Mouse (Mus musculus) hindbrain, postnatal 0 days (tissue): Measurements from ENCODE around the gene Nt5dc1. TPM values are rescaled to one million over a fixed set of nuclear protein-coding genes. Genes with fewer than 3 reads are reported as not detected.
A peak's percentile ranks its signal among the peaks of the same experiment; 100 is the strongest.

Experiments used
- ATAC-seq: fragments of 200-750 bp; cut with Nextera tagmentation; 2 replicates; pipeline ENCODE4 v1.8.0; 2017; ENCODE audit warnings: mild to moderate bottlenecking, moderate TSS enrichment, moderate library complexity
- DNase-seq: peaks from one replicate; pipeline ENCODE4 v3.0.0-alpha.2; 2015; ENCODE audit warnings: low spot score
- H3K27ac ChIP-seq: fragments of 300-500 bp; sonication (generic); 2 replicates; pipeline ENCODE4 v1.5.1; 2014; ENCODE audit warnings: mild to moderate bottlenecking
- H3K27me3 ChIP-seq: fragments of 300-500 bp; sonication (generic); 2 replicates; pipeline ENCODE4 v1.6.1; 2014; ENCODE audit warnings: low read length, mixed read lengths; ENCODE audit not compliant: insufficient read depth
- H3K36me3 ChIP-seq: fragments of 300-500 bp; sonication (generic); 2 replicates; pipeline ENCODE4 v1.6.1; 2014; ENCODE audit warnings: low read length, mixed read lengths; ENCODE audit not compliant: insufficient read depth
- H3K4me1 ChIP-seq: fragments of 300-500 bp; sonication (generic); 2 replicates; pipeline ENCODE4 v1.6.1; 2014; ENCODE audit warnings: antibody characterized with exemption, low read length, mixed read lengths; ENCODE audit not compliant: insufficient read depth
- H3K4me2 ChIP-seq: fragments of 300-500 bp; sonication (generic); 2 replicates; pipeline ENCODE4 v1.6.1; 2014; ENCODE audit warnings: low read depth, mild to moderate bottlenecking, low read length, moderate library complexity, mixed read lengths
- H3K4me3 ChIP-seq: fragments of 300-500 bp; sonication (generic); 2 replicates; pipeline ENCODE4 v1.5.1; 2014; ENCODE audit warnings: low read length
- H3K9ac ChIP-seq: fragments of 300-500 bp; sonication (generic); replicated peaks from 2 replicates; pipeline ENCODE4 v1.6.1; 2014; ENCODE audit warnings: mild to moderate bottlenecking, low read length, moderate library complexity, mixed read lengths
- H3K9me3 ChIP-seq: fragments of 300-500 bp; sonication (generic); 2 replicates; pipeline ENCODE4 v1.6.1; 2016; ENCODE audit warnings: low read length, mixed read lengths
- CTCF ChIP-seq: IDR thresholded peaks from 2 replicates; pipeline ENCODE4 v1.5.1; 2016; ENCODE audit warnings: antibody characterized with exemption, control low read depth, low read depth
- WGBS: fragments of 180-500 bp; shearing (Covaris S2); extraction: QIAGEN DNeasy Blood & Tissue Kit; methylation state at CpG from one replicate; pipeline ENCODE4 v1.1.7; 2014; 5-methylcytosine and 5-hydroxymethylcytosine counted together
- polyA plus RNA-seq: library from polyadenylated mRNA; unstranded; fragments of >200 nt; fragmentation: Nextera tagmentation; extraction: Ambion mirVana; gene quantifications from 2 replicates; pipeline ENCODE4 v1.2.1, GENCODE M21; 2015
- total RNA-seq: library from RNA; depleted of rRNA; stranded (reverse); fragments of >200 nt; gene quantifications from 2 replicates; pipeline ENCODE4 v1.2.3, GENCODE M21; 2014

Nt5dc1 gene
- total and polyA plus RNA-seq, 2 experiments from 2014 or later, result 2.0 to 3.9 TPM

- TF ChIP-seq CTCF, result no peak
- H3K4me1 ChIP-seq, result no peaks in the 10 kb centered on the region
- no peaks in the 10 kb centered on the region for H3K27me3 ChIP-seq
- H3K36me3 ChIP-seq, result no peaks in the 10 kb centered on the region
- H3K9me3 ChIP-seq, result no peaks in the 10 kb centered on the region
- H3K27ac ChIP-seq, result no peak overlapping the region
- no peak overlapping the region for H3K4me2 ChIP-seq
- WGBS, result 57% methylated on average over 3 of the region's 3 CpGs
- ATAC-seq (no peak), DNase-seq (no peak)
- no peak overlapping the region for H3K9ac ChIP-seq
- H3K4me3 ChIP-seq, result no peak overlapping the region
These were observed 60.1 kb downstream of the Nt5dc1 start for GRCm38 (mm10) chr10:34358263-34358662.

GRCm38 (mm10) chr10:34352166-34352565 lies 66.2 kb downstream of the Nt5dc1 start:
- 83% methylated on average over 4 of the region's 4 CpGs for WGBS
- Histone ChIP-seq H3K4me3 (no peak overlapping the region), H3K27me3 (no peaks in the 10 kb centered on the region), H3K4me1 (no peaks in the 10 kb centered on the region), H3K27ac (no peak overlapping the region), H3K9me3 (no peaks in the 10 kb centered on the region), H3K36me3 (no peaks in the 10 kb centered on the region), H3K9ac (no peak overlapping the region), H3K4me2 (no peak overlapping the region)
- ATAC-seq (no peak), DNase-seq (no peak)
- TF ChIP-seq CTCF, result no peak

- ATAC-seq, result no peak
- TF ChIP-seq CTCF, result no peak
- WGBS, result 79% methylated on average over 1 of the region's 1 CpGs
These were observed 76.5 kb downstream of the Nt5dc1 start for GRCm38 (mm10) chr10:34341886-34342285.

GRCm38 (mm10) chr10:34341014-34341413 lies 77.3 kb downstream of the Nt5dc1 start:
- no peak overlapping the region for H3K4me3 ChIP-seq
- H3K9me3 ChIP-seq, result no peaks in the 10 kb centered on the region
- no peaks in the 10 kb centered on the region for H3K4me1 ChIP-seq
- DNase-seq (no peak), ATAC-seq (no peak)
- no peak for TF ChIP-seq CTCF
- H3K9ac ChIP-seq, result no peak overlapping the region
- no peaks in the 10 kb centered on the region for H3K36me3 ChIP-seq
- H3K27ac ChIP-seq, result no peak overlapping the region
- no peaks in the 10 kb centered on the region for H3K27me3 ChIP-seq
- H3K4me2 ChIP-seq, result no peak overlapping the region
- WGBS, result 80% methylated on average over 6 of the region's 6 CpGs

More at GRCm38 (mm10) chr10:34341886-34342285, 76.5 kb downstream of the Nt5dc1 start:
- Histone ChIP-seq H3K4me3 (no peak overlapping the region), H3K27me3 (no peaks in the 10 kb centered on the region), H3K4me2 (no peak overlapping the region), H3K4me1 (no peaks in the 10 kb centered on the region), H3K9ac (no peak overlapping the region), H3K27ac (no peak overlapping the region), H3K36me3 (no peaks in the 10 kb centered on the region), H3K9me3 (no peaks in the 10 kb centered on the region)
- no peak for DNase-seq

- Histone ChIP-seq H3K4me3 (no peak overlapping the region), H3K9ac (no peak overlapping the region), H3K4me2 (no peak overlapping the region), H3K9me3 (no peaks in the 10 kb centered on the region), H3K27me3 (no peaks in the 10 kb centered on the region), H3K4me1 (no peaks in the 10 kb centered on the region), H3K27ac (no peak overlapping the region), H3K36me3 (no peaks in the 10 kb centered on the region)
- ATAC-seq (peak; percentile 90), DNase-seq (peak; percentile 81)
- 0% methylated on average over 2 of the region's 2 CpGs for WGBS
- peak; percentile 77 for TF ChIP-seq CTCF
These were observed 90.0 kb downstream of the Nt5dc1 start for GRCm38 (mm10) chr10:34328310-34328709.

- Histone ChIP-seq H3K36me3 (no peaks in the 10 kb centered on the region), H3K27me3 (no peaks in the 10 kb centered on the region), H3K4me2 (no peak overlapping the region), H3K27ac (no peak overlapping the region), H3K4me3 (no peak overlapping the region), H3K9ac (no peak overlapping the region), H3K9me3 (no peaks in the 10 kb centered on the region), H3K4me1 (no peaks in the 10 kb centered on the region)
- ATAC-seq (no peak), DNase-seq (no peak)
- 59% methylated on average over 5 of the region's 5 CpGs for WGBS
- TF ChIP-seq CTCF, result no peak
These were observed 91.2 kb downstream of the Nt5dc1 start for GRCm38 (mm10) chr10:34327144-34327543.

- peak; percentile 68 for DNase-seq
- Histone ChIP-seq H3K4me3 (no peak overlapping the region), H3K4me1 (no peaks in the 10 kb centered on the region), H3K9ac (no peak overlapping the region), H3K27ac (no peak overlapping the region), H3K27me3 (no peaks in the 10 kb centered on the region), H3K36me3 (no peaks in the 10 kb centered on the region), H3K9me3 (no peaks in the 10 kb centered on the region), H3K4me2 (0 out of 2 replicates have a peak overlapping the region, but pooled peaks have one; percentile 13)
- TF ChIP-seq CTCF, result peak; percentile 83
- WGBS, result 13% methylated on average over 4 of the region's 4 CpGs
- no peak for ATAC-seq
These were observed 91.7 kb downstream of the Nt5dc1 start for GRCm38 (mm10) chr10:34326701-34327100.
